Mouse (Mus musculus) megakaryocyte, embryonic 14.5 days (primary cell): ENCODE measurements around the gene Intu. TPM values are rescaled to one million over a fixed set of nuclear protein-coding genes. Genes with fewer than 3 reads are reported as not detected.
A peak's percentile ranks its signal among the peaks of the same experiment; 100 is the strongest.

Experiments used
- H3K27me3 ChIP-seq: replicated peaks from 2 replicates; pipeline ENCODE3; 2012; ENCODE audit warnings: inconsistent platforms
- H3K36me3 ChIP-seq: replicated peaks from 2 replicates; pipeline ENCODE3; 2012; ENCODE audit warnings: low read length, inconsistent platforms, mixed read lengths
- H3K4me1 ChIP-seq: 2 replicates; pipeline ENCODE4 v1.6.1; 2012; ENCODE audit warnings: inconsistent platforms
- H3K4me3 ChIP-seq: replicated peaks from 2 replicates; pipeline ENCODE3; 2012; ENCODE audit warnings: moderate library complexity, mild to moderate bottlenecking, inconsistent platforms
- H3K9me3 ChIP-seq: 2 replicates; pipeline ENCODE4 v1.6.1; 2012; ENCODE audit warnings: inconsistent platforms
- FLI1 ChIP-seq: IDR thresholded peaks from 2 replicates; pipeline ENCODE4 v1.6.1; 2012; ENCODE audit warnings: low read length, inconsistent platforms, mixed read lengths
- GATA1 ChIP-seq: IDR thresholded peaks from 3 replicates; pipeline ENCODE4 v1.6.1; 2012; ENCODE audit warnings: mixed read lengths, low read length, inconsistent platforms, borderline replicate concordance
- polyA plus RNA-seq: library from polyadenylated mRNA; stranded (reverse); fragments of >175 nt; gene quantifications from 2 replicates; pipeline ENCODE4 v1.2.3, GENCODE M21; 2012; ENCODE audit warnings: low replicate concordance; ENCODE audit not compliant: insufficient read depth

Intu gene
- polyA plus RNA-seq, 1 experiment, result 1.3 TPM

GRCm38 (mm10) chr3:40694438-40694837, 163.4 kb downstream of the Intu start:
- no peak overlapping the region for H3K4me3 ChIP-seq
- no peaks in the 10 kb centered on the region for H3K27me3 ChIP-seq
- no peaks in the 10 kb centered on the region for H3K36me3 ChIP-seq
- no peak for TF ChIP-seq GATA1
- no peak for TF ChIP-seq FLI1
- H3K4me1 ChIP-seq, result peaks cover 7% of the 10 kb centered on the region
- no peaks in the 10 kb centered on the region for H3K9me3 ChIP-seq

- Histone ChIP-seq H3K4me1 (peaks cover 7% of the 10 kb centered on the region), H3K9me3 (no peaks in the 10 kb centered on the region), H3K4me3 (no peak overlapping the region), H3K27me3 (no peaks in the 10 kb centered on the region), H3K36me3 (no peaks in the 10 kb centered on the region)
- TF ChIP-seq GATA1 (no peak), FLI1 (no peak)
Measured at GRCm38 (mm10) chr3:40695162-40695561, 164.1 kb downstream of the Intu start.

DNA sequence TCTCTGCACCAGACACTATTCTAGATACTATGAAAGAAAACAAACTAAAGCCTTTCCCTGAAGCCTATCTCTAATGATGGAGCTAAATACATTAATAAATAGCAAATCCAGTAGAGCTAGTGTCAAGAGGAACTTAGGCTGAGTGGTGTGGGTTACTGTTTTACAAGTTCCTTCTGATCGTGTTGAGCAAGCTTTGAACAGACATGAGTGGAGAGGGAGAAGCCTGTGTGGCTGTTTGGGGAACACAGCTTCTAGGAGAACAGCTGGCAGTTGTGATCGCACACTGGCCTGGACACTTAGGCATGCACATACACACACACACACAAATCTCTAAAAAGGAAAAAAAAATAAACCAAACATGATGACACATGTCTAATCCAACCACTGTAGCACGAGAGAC, 167.7 kb downstream of the Intu start:
- Histone ChIP-seq H3K4me3 (no peak overlapping the region), H3K27me3 (no peaks in the 10 kb centered on the region), H3K9me3 (no peaks in the 10 kb centered on the region), H3K36me3 (no peaks in the 10 kb centered on the region), H3K4me1 (peaks cover 13% of the 10 kb centered on the region)
- TF ChIP-seq GATA1, result no peak
- TF ChIP-seq FLI1, result no peak

- TF ChIP-seq GATA1 (no peak), FLI1 (no peak)
- peaks cover 20% of the 10 kb centered on the region for H3K4me1 ChIP-seq
Measured at GRCm38 (mm10) chr3:40704816-40705430, 173.8 kb downstream of the Intu start.

GRCm38 (mm10) chr3:40708655-40709054, 177.6 kb downstream of the Intu start, which contains the start of gene Slc25a31:
Slc25a31 (plus strand) TSS chr3:40708855.
- Histone ChIP-seq H3K27me3 (no peaks in the 10 kb centered on the region), H3K4me3 (peak within 1 kb of the TSS; percentile 62), H3K9me3 (peaks cover 11% of the 10 kb centered on the region), H3K36me3 (no peaks in the 10 kb centered on the region), H3K4me1 (peaks cover 16% of the 10 kb centered on the region)
- TF ChIP-seq FLI1 (no peak), GATA1 (no peak)

More at GRCm38 (mm10) chr3:40704816-40705430, 173.8 kb downstream of the Intu start:
- no peaks in the 10 kb centered on the region for H3K27me3 ChIP-seq
- peak overlapping the region; percentile 42 for H3K4me3 ChIP-seq
- peaks cover 11% of the 10 kb centered on the region for H3K9me3 ChIP-seq
- H3K36me3 ChIP-seq, result no peaks in the 10 kb centered on the region

DNA sequence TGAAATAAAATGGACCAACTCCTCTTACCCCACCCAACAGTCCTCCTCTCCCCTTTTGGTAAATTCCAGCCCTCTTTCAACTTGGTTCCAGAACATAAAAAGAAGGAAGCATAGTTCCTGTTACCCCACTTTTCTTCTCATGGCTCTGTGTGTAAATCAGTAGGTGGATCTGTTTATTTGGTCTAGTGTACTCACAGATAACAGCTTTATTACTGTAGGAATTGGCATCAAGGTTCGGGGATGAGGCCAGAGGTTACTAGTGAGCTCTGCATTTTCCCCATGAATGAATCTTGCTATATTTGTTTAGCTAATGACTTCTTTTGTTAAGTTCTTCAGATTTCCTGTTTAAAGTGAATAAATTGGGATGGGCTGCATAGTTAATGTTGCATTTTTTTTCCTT, 185.0 kb downstream of the Intu start:
- no peaks in the 10 kb centered on the region for H3K27me3 ChIP-seq
- TF ChIP-seq GATA1, result no peak
- H3K9me3 ChIP-seq, result no peaks in the 10 kb centered on the region
- no peaks in the 10 kb centered on the region for H3K36me3 ChIP-seq
- H3K4me1 ChIP-seq, result no peaks in the 10 kb centered on the region
- no peak overlapping the region for H3K4me3 ChIP-seq

DNA sequence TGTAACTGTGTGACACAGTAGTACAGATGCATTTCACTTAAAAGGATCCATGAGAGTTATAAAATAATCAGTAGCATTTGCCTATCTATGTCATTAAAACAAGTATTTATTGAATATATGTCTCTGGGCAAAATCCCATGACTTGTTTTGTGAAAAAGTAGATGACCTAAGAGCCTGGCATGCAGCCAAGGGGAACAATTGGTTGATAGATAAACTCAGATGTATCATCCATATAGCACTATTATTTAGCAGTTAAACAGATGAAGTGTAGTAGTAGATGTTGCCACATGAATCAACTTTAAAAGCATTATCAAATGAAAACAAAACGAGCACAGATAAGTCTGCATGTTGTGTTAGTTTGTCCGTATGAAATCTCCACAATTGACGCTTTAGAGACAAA, 187.9 kb downstream of the Intu start:
- Histone ChIP-seq H3K4me1 (no peaks in the 10 kb centered on the region), H3K27me3 (no peaks in the 10 kb centered on the region), H3K9me3 (no peaks in the 10 kb centered on the region), H3K36me3 (no peaks in the 10 kb centered on the region), H3K4me3 (no peak overlapping the region)
- no peak for TF ChIP-seq FLI1
- TF ChIP-seq GATA1, result no peak

GRCm38 (mm10) chr3:40738381-40738912, 207.4 kb downstream of the Intu start:
- H3K36me3 ChIP-seq, result no peaks in the 10 kb centered on the region
- H3K4me1 ChIP-seq, result peaks cover 18% of the 10 kb centered on the region
- no peaks in the 10 kb centered on the region for H3K9me3 ChIP-seq
- H3K4me3 ChIP-seq, result no peak overlapping the region
- H3K27me3 ChIP-seq, result no peaks in the 10 kb centered on the region
- no peak for TF ChIP-seq FLI1
- no peak for TF ChIP-seq GATA1

- Histone ChIP-seq H3K36me3 (no peaks in the 10 kb centered on the region), H3K4me1 (peaks cover 18% of the 10 kb centered on the region), H3K27me3 (no peaks in the 10 kb centered on the region), H3K4me3 (peak within 1 kb of the TSS; percentile 100), H3K9me3 (no peaks in the 10 kb centered on the region)
- no peak for TF ChIP-seq FLI1
- TF ChIP-seq GATA1, result no peak
Measured at GRCm38 (mm10) chr3:40744024-40744835, 213.1 kb downstream of the Intu start, which contains the start of gene Hspa4l. Hspa4l (plus strand) TSS chr3:40744495.
